Mouse (Mus musculus) liver, embryonic 14.5 days (tissue): Measurements from ENCODE around the gene Hao1.

ENCODE experiments used
- CTCF ChIP-seq: IDR thresholded peaks from 2 replicates; pipeline ENCODE4 v1.5.1; 2016; ENCODE audit warnings: antibody characterized with exemption, low read depth, control low read depth
- EP300 ChIP-seq: IDR thresholded peaks from 2 replicates; pipeline ENCODE4 v1.6.1; 2016; ENCODE audit warnings: antibody characterized with exemption, low read depth

GRCm38 (mm10) chr2:134518042-134518441 is 36.1 kb downstream of the Hao1 start:
- TF ChIP-seq CTCF (no peak), EP300 (no peak)
